Mouse (Mus musculus): ENCODE measurements at regions not wholly inside any gene's neighbourhood (a gene's known extent, or its start where the extent isn't known, plus 50 kb on each side); places are given as distances from the start of the nearest gene placed in this dataset.
A peak's percentile ranks its signal among the peaks of the same experiment; 100 is the strongest.

GRCm38 (mm10) chr2:79124272-79124976 lies 130.8 kb upstream of the Itga4 start:
- H3K27me3 ChIP-seq (ENCODE audit: insufficient read depth, low read length), result no peaks in the 10 kb centered on the region
- TF ChIP-seq CTCF (IDR thresholded peaks at IDR 0.05; ENCODE audit: low read depth), result peak; percentile 26; the same call in 1 of the 2 replicates
- no peak for TF ChIP-seq EP300 (IDR thresholded peaks at IDR 0.05; ENCODE audit: low read depth)
- H3K9me3 ChIP-seq (ENCODE audit: low read length), result no peaks in the 10 kb centered on the region
- H3K36me3 ChIP-seq (replicated peaks; ENCODE audit: insufficient read depth, low read length), result no peaks in the 10 kb centered on the region
- H3K27ac ChIP-seq (ENCODE audit: low read depth), result no peak overlapping the region
- H3K4me1 ChIP-seq (ENCODE audit: insufficient read depth), result peaks cover 16% of the 10 kb centered on the region
- no peak overlapping the region for H3K9ac ChIP-seq (replicated peaks)
- H3K4me2 ChIP-seq (ENCODE audit: low read depth, low read length), result no peak overlapping the region
- ATAC-seq (no peak), DNase-seq (no peak)
- 78% methylated on average over 4 of the region's 5 CpGs for WGBS (ENCODE audit: insufficient replicate concordance)
- no peak overlapping the region for H3K4me3 ChIP-seq (ENCODE audit: low read depth, low read length)

DNA sequence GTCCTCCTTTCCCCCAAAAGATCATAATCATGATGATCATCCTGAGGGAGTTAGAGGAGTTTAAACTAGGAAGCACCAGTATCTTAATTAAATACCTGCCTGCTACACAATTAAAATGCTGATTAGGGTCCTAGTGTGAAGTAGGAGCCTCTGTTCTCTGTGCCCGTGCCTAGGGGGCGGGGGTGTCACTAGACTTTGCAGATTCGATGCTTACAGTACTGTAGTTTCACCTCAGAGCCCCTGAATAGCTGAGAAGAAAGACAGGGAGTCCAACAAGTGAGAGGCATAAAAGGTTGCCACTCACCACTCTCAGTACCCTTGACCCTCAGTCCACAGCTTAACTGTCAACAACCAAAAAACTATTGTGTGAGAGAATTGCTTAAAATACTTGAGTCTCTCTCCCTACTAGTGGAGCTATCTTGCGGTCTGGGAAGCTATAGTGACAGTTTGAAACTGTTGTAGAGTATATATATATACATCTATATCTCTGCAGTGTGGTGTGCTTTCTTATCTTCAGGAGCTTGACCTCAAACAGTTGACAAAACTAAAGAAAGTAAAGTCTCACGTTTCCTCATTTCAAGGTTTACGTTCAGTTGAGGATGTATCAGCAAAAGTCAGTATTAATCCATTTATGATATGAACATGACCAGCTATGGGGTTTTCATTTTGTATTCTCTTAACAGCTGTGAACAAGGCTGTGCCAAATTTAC lies 128.9 kb upstream of the Itga4 start:
- WGBS (ENCODE audit: insufficient replicate concordance), result 18% methylated on average over 6 of the region's 6 CpGs
- H3K27me3 ChIP-seq (ENCODE audit: insufficient read depth, low read length), result no peaks in the 10 kb centered on the region
- peak overlapping the region; percentile 29; the same call in 1 of the 2 replicates for H3K27ac ChIP-seq (ENCODE audit: low read depth)
- TF ChIP-seq EP300 (IDR thresholded peaks at IDR 0.05; ENCODE audit: low read depth) (peak; percentile 96), CTCF (IDR thresholded peaks at IDR 0.05; ENCODE audit: low read depth) (no peak)
- no peaks in the 10 kb centered on the region for H3K9me3 ChIP-seq (ENCODE audit: low read length)
- DNase-seq (no peak), ATAC-seq (peak; percentile 65)
- no peak overlapping the region for H3K9ac ChIP-seq (replicated peaks)
- 0 out of 2 replicates have a peak overlapping the region, but pooled peaks have one; percentile 26 for H3K4me2 ChIP-seq (ENCODE audit: low read depth, low read length)
- H3K36me3 ChIP-seq (replicated peaks; ENCODE audit: insufficient read depth, low read length), result no peaks in the 10 kb centered on the region
- no peak overlapping the region for H3K4me3 ChIP-seq (ENCODE audit: low read depth, low read length)
- H3K4me1 ChIP-seq (ENCODE audit: insufficient read depth), result peaks cover 18% of the 10 kb centered on the region

GRCm38 (mm10) chr2:79126996-79127741 lies 128.1 kb upstream of the Itga4 start:
- no peak for ATAC-seq
- Histone ChIP-seq H3K4me1 (ENCODE audit: insufficient read depth) (peaks cover 25% of the 10 kb centered on the region), H3K4me3 (ENCODE audit: low read depth, low read length) (no peak overlapping the region), H3K9ac (replicated peaks) (no peak overlapping the region), H3K9me3 (ENCODE audit: low read length) (no peaks in the 10 kb centered on the region), H3K27ac (ENCODE audit: low read depth) (no peak overlapping the region), H3K4me2 (ENCODE audit: low read depth, low read length) (no peak overlapping the region), H3K27me3 (ENCODE audit: insufficient read depth, low read length) (no peaks in the 10 kb centered on the region), H3K36me3 (replicated peaks; ENCODE audit: insufficient read depth, low read length) (no peaks in the 10 kb centered on the region)
- no peak for TF ChIP-seq EP300 (IDR thresholded peaks at IDR 0.05; ENCODE audit: low read depth)
- TF ChIP-seq CTCF (IDR thresholded peaks at IDR 0.05; ENCODE audit: low read depth), result no peak
- no peak for DNase-seq
- 42% methylated on average over 6 of the region's 6 CpGs for WGBS (ENCODE audit: insufficient replicate concordance)

DNA sequence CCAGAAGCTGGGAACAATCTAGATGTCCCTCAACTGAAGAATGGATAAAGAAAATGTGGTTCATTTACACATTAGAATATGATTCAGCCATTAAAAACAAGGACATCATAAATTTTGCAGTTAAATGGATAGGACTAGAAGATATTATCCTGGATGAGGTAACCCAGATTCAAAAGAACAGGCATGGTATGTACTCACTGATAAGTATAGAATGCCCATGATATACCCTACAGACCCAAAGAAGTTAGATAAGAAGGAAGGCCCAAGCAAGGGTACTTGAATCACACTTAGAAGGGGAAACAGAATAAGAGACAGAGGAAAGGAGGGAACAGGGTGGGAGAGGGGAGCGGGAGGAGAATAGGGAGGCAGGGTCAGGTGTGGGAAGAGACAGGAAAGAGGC lies 127.4 kb upstream of the Itga4 start:
- ATAC-seq (no peak), DNase-seq (no peak)
- Histone ChIP-seq H3K27ac (ENCODE audit: low read depth) (no peak overlapping the region; the same call in 1 of the 2 replicates), H3K4me3 (ENCODE audit: low read depth, low read length) (no peak overlapping the region), H3K9me3 (ENCODE audit: low read length) (no peaks in the 10 kb centered on the region), H3K27me3 (ENCODE audit: insufficient read depth, low read length) (no peaks in the 10 kb centered on the region), H3K4me1 (ENCODE audit: insufficient read depth) (peaks cover 27% of the 10 kb centered on the region), H3K4me2 (ENCODE audit: low read depth, low read length) (no peak overlapping the region), H3K9ac (replicated peaks) (no peak overlapping the region), H3K36me3 (replicated peaks; ENCODE audit: insufficient read depth, low read length) (no peaks in the 10 kb centered on the region)
- WGBS (ENCODE audit: insufficient replicate concordance), result 70% methylated on average over 1 of the region's 1 CpGs
- TF ChIP-seq EP300 (IDR thresholded peaks at IDR 0.05; ENCODE audit: low read depth) (no peak; the same call in 1 of the 2 replicates), CTCF (IDR thresholded peaks at IDR 0.05; ENCODE audit: low read depth) (no peak)

- H3K4me2 ChIP-seq (ENCODE audit: low read depth, low read length), result no peak overlapping the region
- peak overlapping the region; percentile 87 for H3K27ac ChIP-seq (ENCODE audit: low read depth)
- no peak overlapping the region for H3K9ac ChIP-seq (replicated peaks)
- no peaks in the 10 kb centered on the region for H3K27me3 ChIP-seq (ENCODE audit: insufficient read depth, low read length)
- WGBS (ENCODE audit: insufficient replicate concordance), result 85% methylated on average over 7 of the region's 7 CpGs
- TF ChIP-seq CTCF (IDR thresholded peaks at IDR 0.05; ENCODE audit: low read depth) (no peak), EP300 (IDR thresholded peaks at IDR 0.05; ENCODE audit: low read depth) (no peak)
- no peaks in the 10 kb centered on the region for H3K36me3 ChIP-seq (replicated peaks; ENCODE audit: insufficient read depth, low read length)
- no peak for DNase-seq
- H3K4me3 ChIP-seq (ENCODE audit: low read depth, low read length), result no peak overlapping the region
- no peak for ATAC-seq
- no peaks in the 10 kb centered on the region for H3K9me3 ChIP-seq (ENCODE audit: low read length)
- H3K4me1 ChIP-seq (ENCODE audit: insufficient read depth), result peaks cover 30% of the 10 kb centered on the region
Measured at GRCm38 (mm10) chr2:79130660-79131059, 124.6 kb upstream of the Itga4 start.

GRCm38 (mm10) chr2:79131235-79131634 lies 124.0 kb upstream of the Itga4 start:
- H3K9me3 ChIP-seq (ENCODE audit: low read length), result no peaks in the 10 kb centered on the region
- H3K36me3 ChIP-seq (replicated peaks; ENCODE audit: insufficient read depth, low read length), result no peaks in the 10 kb centered on the region
- peak overlapping the region; percentile 87 for H3K27ac ChIP-seq (ENCODE audit: low read depth)
- peaks cover 28% of the 10 kb centered on the region for H3K4me1 ChIP-seq (ENCODE audit: insufficient read depth)
- ATAC-seq, result peak; percentile 69
- no peaks in the 10 kb centered on the region for H3K27me3 ChIP-seq (ENCODE audit: insufficient read depth, low read length)
- TF ChIP-seq CTCF (IDR thresholded peaks at IDR 0.05; ENCODE audit: low read depth) (no peak), EP300 (IDR thresholded peaks at IDR 0.05; ENCODE audit: low read depth) (peak; percentile 53)
- no peak overlapping the region for H3K4me3 ChIP-seq (ENCODE audit: low read depth, low read length)
- peak overlapping the region; percentile 44 for H3K4me2 ChIP-seq (ENCODE audit: low read depth, low read length)
- H3K9ac ChIP-seq (replicated peaks), result no peak overlapping the region
- 47% methylated on average over 2 of the region's 2 CpGs for WGBS (ENCODE audit: insufficient replicate concordance)
- no peak for DNase-seq

Measured in liver, postnatal 0 days (tissue).